Mouse (Mus musculus): Measurements from ENCODE around the gene Plbd2.
"Not testable (repeated sequence)": the region's sequence is repeated elsewhere in the genome, so short reads cannot be mapped to it uniquely, and the experiment has no call there.

The Plbd2 gene

GRCm38 (mm10) chr5:120510982-120511642 is 7.7 kb upstream of the Plbd2 start, which contains the start of gene Slc8b1:
Gene Slc8b1 (plus strand): TSS chr5:120511168.
- DNase-seq (ENCODE audit: low spot score in 2 of 2) = peak; percentile 75 to 86

DNA sequence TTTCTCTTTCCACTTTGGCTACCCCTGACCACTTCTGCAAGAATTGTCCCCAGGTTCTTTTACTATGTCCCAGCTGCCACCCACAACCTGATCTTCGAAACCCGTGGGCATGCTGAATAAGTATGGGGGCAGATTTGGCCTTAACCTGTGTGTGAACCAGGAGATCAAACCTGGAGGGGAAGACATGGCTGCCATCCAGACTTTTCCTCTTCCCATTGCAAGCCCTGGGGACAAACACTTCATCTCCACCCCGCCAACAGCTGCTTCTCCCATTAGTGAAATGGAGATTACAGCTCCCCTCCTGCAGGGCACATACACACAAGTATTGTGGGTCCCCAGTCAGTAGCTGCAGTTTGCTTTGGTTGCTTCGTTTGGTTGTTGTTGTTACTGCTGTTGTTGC is 3.9 kb upstream of the Plbd2 start:
- DNase-seq (ENCODE audit: low spot score in 2 of 2) = no peak

DNA sequence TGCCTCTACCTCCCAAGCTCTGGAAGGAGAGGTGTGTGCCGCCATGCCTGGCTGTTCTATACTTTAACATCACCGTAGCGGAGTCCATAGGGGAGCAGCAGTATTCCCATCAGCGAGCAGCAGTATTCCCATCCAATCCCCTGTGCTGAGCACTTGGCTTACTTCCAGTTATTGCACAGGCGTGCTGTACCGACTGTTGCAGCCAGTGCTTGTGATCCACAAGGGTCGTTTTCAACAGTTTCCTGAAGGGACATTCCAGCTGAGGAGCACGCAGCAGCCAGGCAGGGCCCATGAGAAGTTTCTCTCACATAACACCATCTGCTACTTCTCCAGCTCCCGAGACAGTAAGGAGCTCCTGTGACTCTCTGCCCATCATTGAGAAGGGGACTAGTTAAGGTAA is 3.1 kb upstream of the Plbd2 start:
- no peak for DNase-seq (ENCODE audit: low spot score in 2 of 2)

GRCm38 (mm10) chr5:120505781-120506180 is 2.4 kb upstream of the Plbd2 start:
- no peak for DNase-seq (ENCODE audit: low spot score in 2 of 2)

DNA sequence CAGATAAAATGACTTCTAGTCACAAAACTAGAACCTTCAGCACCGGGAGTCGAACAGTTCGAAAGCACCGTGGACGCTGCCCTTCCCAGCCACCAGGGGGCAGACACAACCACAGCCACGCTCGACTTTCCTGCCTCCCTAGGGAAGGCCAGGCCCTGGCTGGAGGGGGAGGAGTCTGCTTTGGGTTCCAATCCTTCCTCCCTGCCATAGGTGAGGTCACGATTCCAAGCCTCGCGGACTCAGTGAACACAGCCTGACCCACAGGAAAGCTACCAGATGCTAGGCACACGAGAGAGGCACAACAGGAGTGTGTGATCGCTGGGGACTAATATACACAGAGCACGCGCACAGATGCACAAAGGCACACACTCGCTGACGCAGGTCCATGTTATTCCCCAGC is 1.9 kb upstream of the Plbd2 start:
- peak in 1 of 2 experiments; percentile 60 for DNase-seq (ENCODE audit: low spot score in 2 of 2)

GRCm38 (mm10) chr5:120502675-120503143 is 716 bp downstream of the Plbd2 start:
- no peak for DNase-seq (ENCODE audit: low spot score in 2 of 2)

DNA sequence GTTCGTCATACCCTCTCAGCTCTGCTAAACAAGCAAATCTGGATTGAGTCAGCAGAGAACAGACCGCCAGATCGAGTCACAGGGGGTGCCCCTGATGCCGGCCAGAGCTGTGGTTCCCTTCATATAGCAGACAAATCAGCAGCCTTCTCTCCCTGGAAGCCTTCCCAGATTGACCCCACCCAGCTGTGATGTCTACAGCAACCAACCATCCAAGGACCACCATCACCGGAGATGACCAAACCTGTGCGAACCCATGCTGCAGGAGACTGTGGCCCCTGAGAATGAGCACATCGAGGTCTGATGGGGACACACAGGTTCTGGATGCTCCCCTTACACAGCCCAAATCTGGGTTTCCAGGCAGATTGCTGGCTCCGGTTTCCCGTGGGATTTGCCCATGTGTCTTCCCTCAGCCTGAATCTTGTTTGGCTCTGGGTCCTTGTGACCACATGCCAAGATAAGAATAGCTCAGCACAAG is 1.2 kb downstream of the Plbd2 start:
- DNase-seq (ENCODE audit: low spot score in 2 of 2) = peak; percentile 42 to 48

- DNase-seq (ENCODE audit: low spot score in 2 of 2) = not testable (repeated sequence)
Observed at GRCm38 (mm10) chr5:120500609-120501008, 2.8 kb downstream of the Plbd2 start.

GRCm38 (mm10) chr5:120499202-120499601 is 4.2 kb downstream of the Plbd2 start:
- no peak for DNase-seq (ENCODE audit: low spot score in 2 of 2)

- DNase-seq (ENCODE audit: low spot score in 2 of 2) = no peak
Observed at GRCm38 (mm10) chr5:120497071-120497470, 6.4 kb downstream of the Plbd2 start.

- no peak for DNase-seq (ENCODE audit: low spot score in 2 of 2)
Observed at GRCm38 (mm10) chr5:120495703-120496226, 7.7 kb downstream of the Plbd2 start.

- no peak for DNase-seq (ENCODE audit: low spot score in 2 of 2)
Observed at GRCm38 (mm10) chr5:120495064-120495702, 8.2 kb downstream of the Plbd2 start.

DNA sequence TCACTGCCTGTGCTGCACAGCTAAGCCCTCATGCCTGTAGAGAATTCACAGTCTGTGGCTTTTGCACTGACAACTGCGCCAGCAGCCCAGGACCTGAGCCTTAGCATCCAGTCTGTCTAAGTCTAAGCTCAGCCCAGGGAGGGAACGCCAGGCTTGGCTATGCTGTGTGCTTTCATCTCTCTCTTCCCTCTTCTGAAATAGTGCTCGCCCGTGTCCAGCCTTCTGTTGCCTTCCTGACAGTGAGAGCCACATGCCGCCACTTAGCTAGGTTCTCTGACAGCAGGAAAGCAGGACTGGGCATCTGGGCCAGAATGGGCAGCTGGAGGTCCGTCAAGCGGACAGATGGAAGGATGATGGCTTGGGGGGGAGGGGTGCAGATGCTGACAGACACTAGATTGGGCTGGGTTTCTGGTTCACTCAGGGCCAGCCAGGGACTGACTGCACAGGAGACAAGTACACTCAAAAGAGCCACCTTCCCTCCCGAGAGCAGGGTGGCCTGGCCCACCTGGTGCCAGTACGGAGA is 9.5 kb downstream of the Plbd2 start:
- DNase-seq (ENCODE audit: low spot score in 2 of 2) = no peak

DNA sequence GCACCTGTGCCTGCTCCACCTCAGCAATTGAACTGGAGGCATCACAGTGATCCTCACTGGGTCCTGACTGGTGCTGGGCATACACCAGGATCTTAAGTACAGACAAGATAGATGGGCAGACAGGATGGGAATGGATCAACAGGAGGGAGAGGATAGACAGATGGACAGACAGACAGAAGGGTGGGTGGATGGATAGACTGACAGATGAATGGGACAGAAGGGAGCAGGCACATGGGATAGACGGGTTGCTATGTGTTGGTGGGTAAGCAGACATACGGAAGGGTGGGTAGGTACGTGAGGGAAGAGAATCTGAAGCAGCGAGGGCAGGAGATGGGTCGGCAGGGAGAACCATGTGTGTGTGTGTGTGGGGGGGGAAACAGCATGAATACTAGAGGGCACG is 10.0 kb downstream of the Plbd2 start:
- no peak for DNase-seq (ENCODE audit: low spot score in 2 of 2)

DNA sequence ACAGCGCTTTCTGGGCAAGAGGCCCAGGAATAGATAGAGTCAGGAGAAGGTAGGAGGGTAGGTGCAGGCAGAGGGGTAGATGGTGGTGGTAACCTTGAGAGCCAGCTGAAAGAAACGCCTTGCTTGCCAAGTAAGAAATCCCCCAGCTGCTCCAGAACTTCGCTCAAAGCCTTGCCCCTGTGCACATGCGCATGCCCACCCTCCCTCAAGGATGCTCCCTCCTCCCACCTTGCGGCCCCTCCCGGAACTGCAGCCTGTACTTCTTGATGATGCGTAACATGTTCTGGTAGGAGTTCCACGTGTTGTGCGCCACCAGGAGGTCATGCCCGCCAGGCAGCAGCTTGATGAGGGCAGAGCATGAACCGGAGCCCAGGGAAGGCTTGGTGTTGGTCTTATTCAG is 11.0 kb downstream of the Plbd2 start:
- DNase-seq (ENCODE audit: low spot score in 2 of 2) = peak in 1 of 2 experiments; percentile 52

DNA sequence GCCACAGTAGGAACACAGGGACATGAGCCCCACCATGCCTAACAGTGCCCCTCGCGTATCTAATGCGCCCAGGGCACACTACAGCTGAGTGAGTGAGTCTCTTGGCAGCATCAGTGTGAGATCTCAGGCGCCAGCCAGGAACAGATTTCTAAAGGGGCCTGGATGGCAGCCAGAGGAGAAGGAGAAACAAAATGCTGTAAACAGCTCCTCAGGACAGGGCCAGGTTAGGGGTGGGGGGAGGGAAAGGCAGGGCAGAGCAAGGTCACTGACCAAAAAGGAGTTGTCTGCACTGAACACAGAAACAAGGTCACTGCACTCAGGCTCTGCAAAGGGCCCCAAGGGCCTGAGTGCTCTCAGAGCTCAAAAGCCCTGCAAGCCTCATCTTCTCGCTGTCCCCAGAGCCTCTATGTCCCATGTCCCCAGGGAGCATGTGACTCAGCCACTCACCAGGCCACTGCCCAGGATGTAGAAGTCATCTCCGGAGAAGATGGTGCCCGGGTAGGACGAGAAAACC is 12.7 kb downstream of the Plbd2 start:
- no peak for DNase-seq (ENCODE audit: low spot score in 2 of 2)

DNA sequence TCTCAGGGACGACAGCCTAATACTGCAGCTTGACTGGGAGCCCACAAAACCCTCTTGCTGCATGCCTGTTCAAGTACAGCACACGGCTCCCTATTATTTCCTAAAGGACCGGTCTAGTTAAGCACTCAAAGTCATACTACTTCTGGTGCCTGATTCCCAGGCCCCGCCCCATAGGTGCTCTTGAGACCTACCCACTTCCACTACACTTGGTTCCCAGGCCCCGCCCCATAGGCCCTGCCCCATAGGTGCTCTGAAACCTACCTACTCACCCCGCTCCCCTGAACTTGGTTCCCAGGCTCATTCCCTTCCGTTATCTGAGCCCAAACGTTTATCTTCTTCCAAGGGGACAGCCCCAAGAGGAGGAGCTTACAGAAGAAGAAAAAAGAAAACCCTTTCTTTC is 15.6 kb downstream of the Plbd2 start:
- DNase-seq (ENCODE audit: low spot score in 2 of 2) = no peak

GRCm38 (mm10) chr5:120483399-120483798 is 20.0 kb downstream of the Plbd2 start:
- no peak for DNase-seq (ENCODE audit: low spot score in 2 of 2)

- DNase-seq (ENCODE audit: low spot score in 2 of 2) = no peak
Observed at GRCm38 (mm10) chr5:120481205-120481604, 22.2 kb downstream of the Plbd2 start.

DNA sequence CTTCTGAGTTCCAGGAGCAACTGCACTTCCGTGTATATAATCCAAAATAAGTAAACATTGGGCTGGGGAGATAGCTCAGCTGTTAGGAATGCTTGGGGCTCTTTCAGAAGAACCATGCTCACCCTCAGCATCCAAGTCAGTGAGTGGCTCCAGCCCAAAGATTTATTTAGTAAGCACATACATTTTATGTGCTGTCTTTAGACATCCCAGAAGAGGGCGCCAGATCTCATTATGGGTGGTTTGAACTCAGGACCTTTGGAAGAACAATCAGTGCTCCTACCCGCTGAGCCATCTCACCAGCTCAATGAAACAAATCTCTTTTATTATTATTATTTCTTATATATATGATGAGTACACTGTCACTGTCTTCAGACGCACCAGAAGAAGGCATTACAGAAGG is 23.9 kb downstream of the Plbd2 start:
- no peak for DNase-seq (ENCODE audit: low spot score in 2 of 2)

DNA sequence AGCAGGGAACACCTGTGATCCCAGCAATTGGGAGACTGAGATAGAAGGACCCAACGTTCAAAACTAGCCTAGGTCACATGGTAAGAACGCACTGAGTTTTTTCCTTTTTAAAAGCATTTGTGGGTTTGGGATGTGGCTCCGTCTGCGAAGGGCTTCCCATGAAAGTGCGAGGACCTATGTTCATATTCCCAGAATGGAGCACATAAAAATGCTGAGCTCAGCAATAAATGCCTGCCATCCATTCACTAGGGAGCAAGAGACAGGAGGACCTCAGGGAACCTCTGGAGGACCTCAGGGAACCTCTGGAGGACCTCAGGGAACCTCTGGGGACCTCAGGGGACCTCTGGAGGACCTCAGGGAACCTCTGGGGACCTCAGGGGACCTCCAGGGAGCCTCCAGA is 25.4 kb downstream of the Plbd2 start:
- no peak for DNase-seq (ENCODE audit: low spot score in 2 of 2)

DNA sequence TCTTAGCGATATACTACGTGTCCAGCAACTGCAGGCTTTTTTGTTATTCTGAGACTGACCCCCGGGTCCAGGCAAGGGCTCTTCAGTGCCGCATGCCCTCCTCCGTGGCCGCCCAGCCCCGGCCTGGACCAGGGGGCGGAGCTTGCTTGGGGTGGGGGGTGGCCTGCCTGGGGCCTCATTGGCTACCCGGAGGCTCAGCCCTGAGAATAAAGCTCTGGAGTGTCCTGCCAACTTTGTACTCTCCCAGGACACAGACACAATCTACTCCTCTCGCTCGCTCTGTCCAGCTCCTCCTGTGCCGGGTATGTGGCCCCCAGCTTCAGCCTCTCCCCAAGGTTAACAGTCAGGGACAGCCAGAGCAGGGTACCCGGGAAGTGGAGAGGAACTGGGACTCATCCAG is 27.1 kb downstream of the Plbd2 start, which contains the start of gene Sds:
Sds (plus strand) TSS at position 231 of the 400 bp plus-strand sequence.
- no peak for DNase-seq (ENCODE audit: low spot score in 2 of 2)
